Mouse (Mus musculus) embryonic facial prominence, embryonic 13.5 days (tissue): ENCODE measurements around the gene Olfr730. TPM values are rescaled to one million over a fixed set of nuclear protein-coding genes. Genes with fewer than 3 reads are reported as not detected.

Experiments
- ATAC-seq: fragments of 200-750 bp; cut with Nextera tagmentation; 2 replicates; pipeline ENCODE4 v1.8.0; 2017; ENCODE audit warnings: low read depth; ENCODE audit not compliant: insufficient number of reproducible peaks, insufficient read depth, low FRiP score, low TSS enrichment
- H3K27ac ChIP-seq: fragments of 300-500 bp; sonication (generic); 2 replicates; pipeline ENCODE4 v1.5.1; 2015; ENCODE audit warnings: moderate library complexity, mild to moderate bottlenecking, inconsistent platforms
- H3K27me3 ChIP-seq: fragments of 300-500 bp; sonication (generic); 2 replicates; pipeline ENCODE4 v1.6.1; 2015; ENCODE audit warnings: mild to moderate bottlenecking, inconsistent platforms
- H3K36me3 ChIP-seq: fragments of 300-500 bp; sonication (generic); 2 replicates; pipeline ENCODE4 v1.6.1; 2015; ENCODE audit warnings: mild to moderate bottlenecking, inconsistent platforms
- H3K4me1 ChIP-seq: fragments of 300-500 bp; sonication (generic); 2 replicates; pipeline ENCODE4 v1.6.1; 2015; ENCODE audit warnings: inconsistent platforms
- H3K4me2 ChIP-seq: fragments of 300-500 bp; sonication (generic); 2 replicates; pipeline ENCODE4 v1.6.1; 2015; ENCODE audit warnings: moderate library complexity, mild to moderate bottlenecking, inconsistent platforms
- H3K4me3 ChIP-seq: fragments of 300-500 bp; sonication (generic); 2 replicates; pipeline ENCODE4 v1.5.1; 2015; ENCODE audit warnings: mild to moderate bottlenecking, inconsistent platforms
- H3K9ac ChIP-seq: fragments of 300-500 bp; sonication (generic); 2 replicates; pipeline ENCODE4 v1.6.1; 2015; ENCODE audit warnings: mild to moderate bottlenecking, inconsistent platforms
- H3K9me3 ChIP-seq: fragments of 300-500 bp; sonication (generic); 2 replicates; pipeline ENCODE4 v1.6.1; 2016; ENCODE audit warnings: inconsistent platforms
- whole genome bisulfite sequencing: fragments of 180-500 bp; shearing (Covaris S2); methylation state at CpG from one replicate; pipeline ENCODE4 v1.1.7; 2015; ENCODE audit warnings: mixed read lengths; 5-methylcytosine and 5-hydroxymethylcytosine counted together
- polyA plus RNA-seq: library from polyadenylated mRNA; unstranded; fragments of >200 nt; fragmentation: Nextera tagmentation; extraction: Ambion mirVana; gene quantifications from 2 replicates; pipeline ENCODE4 v1.2.1, GENCODE M21; 2015

The Olfr730 gene
- not detected in 2 replicates for polyA plus RNA-seq

DNA sequence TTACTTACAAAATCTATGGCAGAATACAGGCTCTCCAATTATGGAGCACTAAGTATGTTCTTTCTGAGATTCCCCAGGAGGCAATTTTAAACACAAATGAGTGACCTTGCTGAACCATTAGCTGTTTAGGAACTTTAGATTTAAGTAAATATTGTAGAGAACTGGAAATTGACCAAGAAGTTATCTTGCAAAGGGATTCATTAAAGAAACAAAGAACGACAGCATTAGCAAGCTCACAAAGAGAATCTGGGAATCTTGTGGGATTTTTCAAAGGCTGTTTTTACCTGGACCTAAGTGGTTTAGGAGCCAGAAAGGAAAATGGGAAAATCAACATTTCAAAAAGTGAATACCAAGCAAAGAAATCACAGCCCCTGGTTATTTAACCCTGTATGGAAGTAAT, at the start of gene Olfr730:
Gene Olfr730, minus strand, starts transcription at position 101 of the 400 bp plus-strand sequence.
- H3K9me3 ChIP-seq: no peaks in the 10 kb centered on the region
- no peak within 1 kb of the TSS for H3K27ac ChIP-seq
- no peaks in the 10 kb centered on the region for H3K4me1 ChIP-seq
- no peaks in the 10 kb centered on the region for H3K36me3 ChIP-seq
- no peak within 1 kb of the TSS for H3K4me3 ChIP-seq
- H3K9ac ChIP-seq: no peak within 1 kb of the TSS
- no peaks in the 10 kb centered on the region for H3K27me3 ChIP-seq
- 51% methylated on average over 1 of the region's 1 CpGs for WGBS
- no peak for ATAC-seq
- H3K4me2 ChIP-seq: no peak within 1 kb of the TSS

DNA sequence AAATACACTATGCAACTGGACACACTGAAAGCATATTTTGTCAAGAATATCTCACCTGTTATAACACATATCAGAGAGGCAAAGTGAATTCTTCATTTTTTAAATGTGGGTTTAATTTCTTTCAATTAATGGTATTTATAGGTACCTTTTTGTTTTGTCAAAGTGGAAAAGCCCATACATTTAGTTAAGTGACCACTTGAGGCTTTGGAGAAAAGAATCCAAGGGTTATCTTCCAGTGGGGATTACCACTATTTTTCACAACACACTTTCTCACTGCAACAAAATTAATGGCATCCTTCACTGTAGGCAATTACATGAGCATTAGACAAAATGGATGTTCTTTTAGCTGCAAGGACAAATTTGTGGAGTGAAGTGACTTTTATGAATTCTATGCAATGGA, 35.2 kb downstream of the Olfr730 start, which contains the start of gene Olfr729:
Gene Olfr729, minus strand, starts transcription at position 101 of the 400 bp plus-strand sequence.
- no peaks in the 10 kb centered on the region for H3K27me3 ChIP-seq
- ATAC-seq: no peak
- no peak within 1 kb of the TSS for H3K4me3 ChIP-seq
- no peak within 1 kb of the TSS for H3K4me2 ChIP-seq
- no peak within 1 kb of the TSS for H3K27ac ChIP-seq
- no peaks in the 10 kb centered on the region for H3K36me3 ChIP-seq
- H3K4me1 ChIP-seq: no peaks in the 10 kb centered on the region
- no peak within 1 kb of the TSS for H3K9ac ChIP-seq
- no peaks in the 10 kb centered on the region for H3K9me3 ChIP-seq

DNA sequence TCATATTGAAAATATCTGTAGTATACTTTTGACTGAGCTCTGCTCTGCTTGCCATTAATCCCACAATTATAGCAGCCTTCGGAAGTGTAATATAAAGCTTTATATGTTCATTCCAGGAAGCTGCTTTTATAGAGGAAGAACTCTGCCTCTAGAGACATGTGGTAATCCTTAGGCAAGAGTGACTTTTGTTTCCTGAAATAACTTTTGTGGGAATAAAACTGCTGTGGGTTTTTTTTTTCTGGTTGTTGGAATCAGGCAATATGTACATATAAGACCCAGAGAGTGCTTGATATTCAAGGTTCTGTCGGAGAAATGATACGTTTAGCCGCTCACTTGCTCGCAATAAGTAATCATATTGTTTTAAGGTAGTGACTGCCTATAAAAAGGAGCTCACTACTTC, 45.4 kb downstream of the Olfr730 start, which contains the start of gene Olfr728:
Gene Olfr728, minus strand, starts transcription at position 101 of the 400 bp plus-strand sequence.
- Histone ChIP-seq H3K4me2 (no peak within 1 kb of the TSS), H3K27me3 (no peaks in the 10 kb centered on the region), H3K9me3 (no peaks in the 10 kb centered on the region), H3K27ac (no peak within 1 kb of the TSS), H3K4me1 (no peaks in the 10 kb centered on the region), H3K36me3 (no peaks in the 10 kb centered on the region), H3K4me3 (no peak within 1 kb of the TSS), H3K9ac (no peak within 1 kb of the TSS)
- no peak for ATAC-seq
- WGBS: 79% methylated on average over 5 of the region's 5 CpGs

Other genes with a start within 250 kb of the Olfr730 start
- gene Olfr724, start 224.9 kb downstream of the Olfr730 start, polyA plus RNA-seq: not detected in 2 replicates
- not detected in 2 replicates for gene Olfr725, start 147.8 kb downstream of the Olfr730 start, polyA plus RNA-seq
- gene Olfr726, start 97.2 kb downstream of the Olfr730 start, polyA plus RNA-seq: not detected in 2 replicates
- gene Olfr727, start 65.0 kb downstream of the Olfr730 start, polyA plus RNA-seq: not detected in 2 replicates
- gene Olfr728, start 45.5 kb downstream of the Olfr730 start, polyA plus RNA-seq: not detected in 2 replicates
- 0.06 TPM in 1 of 2 replicates, not detected in the other for gene Olfr729, start 35.3 kb downstream of the Olfr730 start, polyA plus RNA-seq
- gene Olfr731, start 53.7 kb upstream of the Olfr730 start, polyA plus RNA-seq: not detected in 2 replicates
- not detected in 2 replicates for gene Olfr732, start 96.0 kb upstream of the Olfr730 start, polyA plus RNA-seq
- gene Olfr733, start 113.3 kb upstream of the Olfr730 start, polyA plus RNA-seq: 0.10 TPM in 1 of 2 replicates, not detected in the other
- not detected in 2 replicates for gene Olfr734, start 138.6 kb upstream of the Olfr730 start, polyA plus RNA-seq
- gene Olfr735, start 160.7 kb upstream of the Olfr730 start, polyA plus RNA-seq: not detected in 2 replicates
- gene Tlr11, start 169.7 kb upstream of the Olfr730 start, polyA plus RNA-seq: 0.07 TPM in 1 of 2 replicates, not detected in the other
- gene Olfr736, start 193.0 kb upstream of the Olfr730 start, polyA plus RNA-seq: 0.22 TPM in 1 of 2 replicates, not detected in the other
- gene Olfr738, start 219.4 kb upstream of the Olfr730 start, polyA plus RNA-seq: not detected in 2 replicates
- gene Olfr739, start 230.4 kb upstream of the Olfr730 start, polyA plus RNA-seq: not detected in 2 replicates